Mouse (Mus musculus) forebrain, postnatal 0 days (tissue): ENCODE measurements at regions not wholly inside any gene's neighbourhood (a gene's known extent, or its start where the extent isn't known, plus 50 kb on each side); places are given as distances from the start of the nearest gene placed in this dataset.
A peak's percentile ranks its signal among the peaks of the same experiment; 100 is the strongest.

ENCODE experiments used
- ATAC-seq: fragments of 200-750 bp; cut with Nextera tagmentation; 2 replicates; pipeline ENCODE4 v1.8.0; 2017; ENCODE audit warnings: mild to moderate bottlenecking, moderate library complexity
- DNase-seq: peaks from one replicate; pipeline ENCODE4 v3.0.0-alpha.2; 2015
- H3K27ac ChIP-seq: fragments of 300-500 bp; sonication (generic); 2 replicates; pipeline ENCODE4 v1.5.1; 2014; ENCODE audit warnings: low read depth, mild to moderate bottlenecking, antibody characterized with exemption, low read length, moderate library complexity, mixed read lengths
- H3K27me3 ChIP-seq: fragments of 300-500 bp; sonication (generic); 2 replicates; pipeline ENCODE4 v1.6.1; 2014; ENCODE audit warnings: mild to moderate bottlenecking, low read length, mixed read lengths; ENCODE audit not compliant: insufficient read depth
- H3K36me3 ChIP-seq: fragments of 300-500 bp; sonication (generic); 2 replicates; pipeline ENCODE4 v1.6.1; 2014; ENCODE audit warnings: mild to moderate bottlenecking, moderate library complexity; ENCODE audit not compliant: insufficient read depth
- H3K4me1 ChIP-seq: fragments of 300-500 bp; sonication (generic); 2 replicates; pipeline ENCODE4 v1.6.1; 2014; ENCODE audit warnings: antibody characterized with exemption; ENCODE audit not compliant: insufficient read depth
- H3K4me2 ChIP-seq: fragments of 300-500 bp; sonication (generic); 2 replicates; pipeline ENCODE4 v1.6.1; 2014; ENCODE audit warnings: low read depth, mild to moderate bottlenecking, moderate library complexity
- H3K4me3 ChIP-seq: fragments of 300-500 bp; sonication (generic); 2 replicates; pipeline ENCODE4 v1.5.1; 2014; ENCODE audit warnings: low read depth, low read length, mixed read lengths
- H3K9ac ChIP-seq: fragments of 300-500 bp; sonication (generic); 2 replicates; pipeline ENCODE4 v1.6.1; 2014; ENCODE audit warnings: mild to moderate bottlenecking
- H3K9me3 ChIP-seq: fragments of 300-500 bp; sonication (generic); 2 replicates; pipeline ENCODE4 v1.6.1; 2016; ENCODE audit warnings: low read length
- CTCF ChIP-seq: sonication (generic); IDR thresholded peaks from 2 replicates; pipeline ENCODE4 v1.5.1; 2016; ENCODE audit warnings: antibody characterized with exemption, control low read depth, low read depth
- WGBS: fragments of 180-500 bp; shearing (Covaris S2); extraction: QIAGEN DNeasy Blood & Tissue Kit; methylation state at CpG from one replicate; pipeline ENCODE4 v1.1.7; 2014; 5-methylcytosine and 5-hydroxymethylcytosine counted together

DNA sequence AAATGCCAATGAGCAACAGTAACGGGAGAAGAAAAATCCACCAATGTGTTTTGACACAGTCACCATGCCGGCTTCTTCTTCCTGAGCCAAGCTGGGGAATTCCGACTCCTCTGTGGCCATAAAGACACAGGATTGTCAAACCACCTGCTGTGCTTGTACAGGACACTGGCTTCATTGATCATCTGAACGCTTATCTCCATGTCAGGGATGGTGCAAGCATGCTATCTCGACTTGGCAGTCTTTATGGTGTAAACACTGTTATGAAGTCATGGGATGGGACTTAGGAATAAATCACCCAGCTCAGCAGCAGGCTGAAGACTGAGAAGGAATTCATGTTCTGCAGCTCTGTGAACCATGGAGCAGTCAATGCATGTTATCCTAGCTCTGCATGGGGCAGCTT is 132.6 kb upstream of the Adamts9 start:
- DNase-seq (no peak), ATAC-seq (no peak)
- Histone ChIP-seq H3K9me3 (no peaks in the 10 kb centered on the region), H3K27ac (no peak overlapping the region), H3K4me3 (no peak overlapping the region), H3K36me3 (no peaks in the 10 kb centered on the region), H3K27me3 (no peaks in the 10 kb centered on the region), H3K4me2 (no peak overlapping the region), H3K9ac (no peak overlapping the region), H3K4me1 (no peaks in the 10 kb centered on the region)
- 71% methylated on average over 5 of the region's 5 CpGs for WGBS
- no peak for TF ChIP-seq CTCF

DNA sequence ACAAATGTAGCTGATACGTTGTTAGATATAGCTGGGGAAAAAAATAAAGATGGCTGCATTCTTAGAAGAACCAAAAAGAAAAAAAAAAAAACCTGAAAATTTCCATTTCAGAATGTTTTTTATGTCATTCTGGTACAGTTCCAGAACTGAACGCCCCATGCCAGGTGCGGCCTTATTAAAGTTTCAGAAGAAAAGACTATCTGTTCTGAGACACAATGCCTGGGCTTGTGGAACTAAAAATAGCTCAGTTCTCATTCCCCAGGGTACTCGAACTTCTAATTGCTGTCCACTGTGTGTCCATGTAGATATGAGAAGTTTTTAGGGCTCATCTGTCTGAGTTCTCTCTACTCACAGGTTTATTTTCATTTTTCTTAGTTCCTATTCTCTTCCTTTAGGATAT is 131.7 kb upstream of the Adamts9 start:
- 36% methylated on average over 4 of the region's 4 CpGs for WGBS
- TF ChIP-seq CTCF: no peak

GRCm38 (mm10) chr6:93070916-93071315 is 127.6 kb upstream of the Adamts9 start:
- H3K27me3 ChIP-seq: no peaks in the 10 kb centered on the region
- no peak overlapping the region for H3K27ac ChIP-seq
- no peaks in the 10 kb centered on the region for H3K4me1 ChIP-seq
- H3K4me3 ChIP-seq: no peak overlapping the region
- no peak overlapping the region for H3K4me2 ChIP-seq
- 46% methylated on average over 5 of the region's 5 CpGs for whole genome bisulfite sequencing
- TF ChIP-seq CTCF: no peak
- DNase-seq (no peak), ATAC-seq (no peak)
- no peak overlapping the region for H3K9ac ChIP-seq
- no peaks in the 10 kb centered on the region for H3K36me3 ChIP-seq
- no peaks in the 10 kb centered on the region for H3K9me3 ChIP-seq

More for the DNA sequence above, 131.7 kb upstream of the Adamts9 start:
- no peaks in the 10 kb centered on the region for H3K9me3 ChIP-seq
- no peaks in the 10 kb centered on the region for H3K36me3 ChIP-seq
- H3K4me3 ChIP-seq: no peak overlapping the region
- no peak overlapping the region for H3K9ac ChIP-seq
- no peak overlapping the region for H3K4me2 ChIP-seq
- H3K27ac ChIP-seq: no peak overlapping the region
- DNase-seq: no peak
- ATAC-seq: no peak
- no peaks in the 10 kb centered on the region for H3K4me1 ChIP-seq
- H3K27me3 ChIP-seq: no peaks in the 10 kb centered on the region

DNA sequence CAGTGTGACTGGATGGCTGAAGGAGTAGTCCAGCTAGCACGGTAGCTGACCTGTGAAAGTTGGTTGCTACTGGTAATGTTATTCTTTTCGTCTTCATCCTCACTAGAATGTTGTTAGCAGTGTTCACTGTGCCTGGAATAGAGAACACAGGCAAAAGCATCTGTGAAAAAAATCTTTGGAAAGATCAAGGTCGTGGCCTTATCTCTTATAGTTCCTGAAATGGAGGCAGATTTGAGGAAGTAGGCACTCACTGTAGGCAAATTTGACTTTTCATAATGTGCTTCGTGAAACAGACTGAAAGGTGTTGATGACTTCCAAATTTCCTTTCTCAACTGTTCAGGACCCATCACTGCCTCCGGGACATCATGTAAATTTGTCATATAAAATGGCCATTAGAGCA is 124.5 kb upstream of the Adamts9 start:
- DNase-seq (no peak), ATAC-seq (no peak)
- Histone ChIP-seq H3K4me1 (no peaks in the 10 kb centered on the region), H3K27me3 (no peaks in the 10 kb centered on the region), H3K36me3 (no peaks in the 10 kb centered on the region), H3K9ac (no peak overlapping the region), H3K27ac (no peak overlapping the region), H3K4me3 (no peak overlapping the region), H3K4me2 (no peak overlapping the region), H3K9me3 (no peaks in the 10 kb centered on the region)
- WGBS: 89% methylated on average over 5 of the region's 5 CpGs
- no peak for TF ChIP-seq CTCF

DNA sequence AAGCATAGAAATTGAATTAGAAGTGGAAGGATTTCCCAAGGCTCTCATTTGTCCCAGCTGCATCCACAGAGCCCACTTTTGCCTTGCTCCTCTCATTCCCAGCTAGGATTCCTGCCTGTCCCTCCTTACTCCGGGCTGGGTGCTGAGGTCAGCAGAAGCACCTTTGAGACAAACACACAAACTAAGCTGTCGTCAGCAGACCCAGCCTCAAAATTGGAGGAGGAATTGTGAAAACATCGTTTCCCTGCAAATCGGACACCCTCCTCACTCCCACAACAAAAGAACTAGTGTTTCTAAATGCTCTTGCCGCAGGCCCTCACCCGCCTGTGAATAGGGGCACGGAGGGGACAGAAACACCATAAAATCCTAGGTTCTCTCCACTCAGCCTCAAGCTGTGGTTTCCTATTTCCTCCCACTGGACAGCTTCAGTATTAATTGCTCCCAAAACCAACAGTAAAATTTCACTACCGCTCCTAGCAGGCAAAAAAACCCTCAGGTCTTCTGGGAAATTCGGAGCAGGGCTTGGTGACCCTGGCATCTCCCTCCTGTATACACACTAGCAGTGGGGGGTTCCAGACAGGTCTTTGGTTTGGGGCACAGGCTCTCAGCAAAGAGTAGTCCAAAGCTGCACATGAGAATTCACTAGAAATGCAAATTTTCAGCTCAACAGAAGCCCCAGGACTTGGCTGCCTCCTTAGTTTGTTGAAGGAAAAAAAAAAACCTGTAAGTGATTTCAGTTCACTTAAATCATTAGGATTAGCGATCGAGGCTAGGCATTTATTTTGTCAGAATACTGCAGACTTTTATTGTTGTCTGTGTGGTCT is 123.5 kb upstream of the Adamts9 start:
- no peak for TF ChIP-seq CTCF
- H3K4me3 ChIP-seq: no peak overlapping the region
- peak overlapping the region; percentile 23 for H3K4me2 ChIP-seq
- H3K9ac ChIP-seq: no peak overlapping the region
- DNase-seq: peak; percentile 10
- no peaks in the 10 kb centered on the region for H3K4me1 ChIP-seq
- no peaks in the 10 kb centered on the region for H3K36me3 ChIP-seq
- H3K9me3 ChIP-seq: no peaks in the 10 kb centered on the region
- no peaks in the 10 kb centered on the region for H3K27me3 ChIP-seq
- H3K27ac ChIP-seq: no peak overlapping the region
- 15% methylated on average over 11 of the region's 11 CpGs for WGBS
- peak; percentile 40; the same call in 1 of the 2 replicates for ATAC-seq

DNA sequence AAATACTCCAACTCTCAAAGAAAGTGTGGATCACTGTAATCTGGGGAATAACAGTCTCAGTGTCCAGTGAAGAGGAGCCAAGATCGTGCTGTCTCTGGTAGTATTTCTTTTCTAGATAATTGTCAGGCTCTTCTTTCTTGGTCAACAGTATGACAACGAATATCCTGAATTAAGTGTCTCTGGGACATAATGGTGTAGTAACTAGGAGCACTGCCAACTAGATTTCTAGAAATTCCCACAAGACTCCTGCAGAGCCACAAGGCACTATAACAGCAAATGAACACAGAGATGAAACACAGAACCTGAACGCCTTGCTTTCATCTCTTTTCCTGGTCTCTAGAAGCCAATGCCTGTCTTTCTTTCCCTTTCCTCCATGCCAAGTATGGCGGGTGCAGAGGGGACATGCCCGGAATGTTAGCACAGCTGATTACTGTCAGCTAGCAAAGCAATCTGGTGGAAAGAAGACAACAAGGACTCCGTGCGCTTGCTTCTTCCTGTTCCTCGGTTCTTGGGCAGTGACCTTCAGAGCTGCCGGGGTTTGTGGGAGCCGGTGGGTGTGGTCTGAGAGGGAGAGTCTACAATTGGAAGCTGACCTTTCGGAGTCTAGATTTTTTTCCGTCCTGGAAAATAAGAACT is 122.7 kb upstream of the Adamts9 start:
- no peak for TF ChIP-seq CTCF
- Histone ChIP-seq H3K4me2 (peak overlapping the region; percentile 23), H3K4me1 (no peaks in the 10 kb centered on the region), H3K4me3 (no peak overlapping the region), H3K9me3 (no peaks in the 10 kb centered on the region), H3K36me3 (no peaks in the 10 kb centered on the region), H3K9ac (no peak overlapping the region), H3K27ac (peak overlapping the region; percentile 22; the same call in 1 of the 2 replicates), H3K27me3 (no peaks in the 10 kb centered on the region)
- 49% methylated on average over 12 of the region's 12 CpGs for WGBS
- DNase-seq (peak; percentile 36), ATAC-seq (peak; percentile 64)

GRCm38 (mm10) chr6:93065366-93065765 is 122.1 kb upstream of the Adamts9 start:
- no peak for ATAC-seq
- Histone ChIP-seq H3K4me3 (no peak overlapping the region), H3K9ac (no peak overlapping the region), H3K27ac (no peak overlapping the region), H3K36me3 (no peaks in the 10 kb centered on the region), H3K4me1 (no peaks in the 10 kb centered on the region), H3K4me2 (no peak overlapping the region), H3K27me3 (no peaks in the 10 kb centered on the region), H3K9me3 (no peaks in the 10 kb centered on the region)
- no peak for DNase-seq
- 27% methylated on average over 6 of the region's 6 CpGs for WGBS
- no peak for TF ChIP-seq CTCF
